Mouse (Mus musculus) cerebellum, adult 2 months (tissue): ENCODE data around the gene Trip4. TPM values are rescaled to one million over a fixed set of nuclear protein-coding genes. Genes with fewer than 3 reads are reported as not detected.

Source experiments
- DNase-seq, 2 experiments: peaks; one replicate each; pipeline ENCODE4 v3.0.0; 2021
- H3K27ac ChIP-seq: fragments of 200-500 bp; 2 replicates; pipeline ENCODE4 v1.5.1; 2012; ENCODE audit warnings: low read length, control low read depth, inconsistent platforms; ENCODE audit not compliant: insufficient read depth
- H3K27me3 ChIP-seq: fragments of 200-500 bp; 2 replicates; pipeline ENCODE4 v1.6.1; 2012; ENCODE audit warnings: inconsistent platforms, mild to moderate bottlenecking, low read length, moderate library complexity; ENCODE audit not compliant: control insufficient read depth, insufficient read depth
- H3K4me1 ChIP-seq: fragments of 200-500 bp; 2 replicates; pipeline ENCODE4 v1.6.1; 2011; ENCODE audit warnings: low read length; ENCODE audit not compliant: control insufficient read depth, insufficient read depth
- H3K4me3 ChIP-seq: fragments of 200-500 bp; replicated peaks from 2 replicates; pipeline ENCODE3; 2011; ENCODE audit warnings: mild to moderate bottlenecking, low read depth, low read length, control low read depth; ENCODE audit not compliant: insufficient read depth
- CTCF ChIP-seq: fragments of 200-500 bp; IDR thresholded peaks from 2 replicates; pipeline ENCODE4 v1.5.1; 2011; ENCODE audit warnings: low read depth, mild to moderate bottlenecking, control low read depth, low read length, moderate library complexity, borderline replicate concordance; ENCODE audit not compliant: insufficient read depth
- POLR2A ChIP-seq: fragments of 200-500 bp; IDR thresholded peaks from 2 replicates; pipeline ENCODE4 v1.6.1; 2011; ENCODE audit warnings: low read length, control low read depth, borderline replicate concordance; ENCODE audit not compliant: insufficient read depth
- WGBS: fragments of 180-500 bp; shearing (Covaris S2); methylation state at CpG from one replicate; pipeline ENCODE4 v1.1.7; 2018; 5-methylcytosine and 5-hydroxymethylcytosine counted together
- polyA plus RNA-seq: library from polyadenylated mRNA; depleted of rRNA; stranded (reverse); fragments of >200 nt; gene quantifications from 2 replicates; pipeline ENCODE4 v1.2.3, GENCODE M21; 2012

The Trip4 gene
- polyA plus RNA-seq, 1 experiment = 20.4 TPM

DNA sequence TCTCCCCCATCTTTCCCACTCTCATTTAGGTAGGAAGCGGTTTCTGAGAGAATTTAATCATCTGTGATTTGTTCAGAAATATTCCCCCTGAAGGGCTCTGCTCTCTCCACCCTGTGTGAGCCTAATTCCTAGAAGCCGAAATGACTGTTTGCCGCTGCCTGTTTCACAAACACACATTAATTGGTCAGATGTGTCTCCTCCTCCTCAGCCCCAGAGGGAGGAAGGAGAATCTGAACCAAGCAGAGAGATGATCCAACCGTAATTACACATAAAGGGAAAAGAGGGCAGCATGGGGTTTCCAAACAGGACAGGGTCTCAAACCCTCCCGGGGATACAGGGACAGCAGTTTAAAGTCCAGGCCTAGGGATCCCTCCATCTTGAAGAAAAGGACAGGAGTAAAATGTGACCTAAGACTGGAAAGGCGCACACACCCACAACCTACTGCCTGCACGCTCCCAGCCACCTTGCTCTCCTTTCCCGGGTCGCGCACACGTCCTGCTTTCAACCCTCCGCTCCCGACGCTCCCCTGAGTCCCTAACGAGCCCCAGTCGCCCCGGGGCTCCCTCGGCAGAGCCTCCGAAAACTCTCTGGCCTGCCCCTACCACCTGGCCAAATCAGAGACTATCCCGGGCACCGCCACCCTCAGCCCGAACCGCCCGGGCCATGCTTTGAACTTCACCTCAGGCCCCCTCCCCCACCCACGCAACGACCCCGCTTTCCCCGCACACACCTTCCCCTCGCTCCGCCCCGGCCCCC is 81.8 kb downstream of the Trip4 start:
- Histone ChIP-seq H3K4me1 (peaks cover 10% of the 10 kb centered on the region), H3K27ac (peak overlapping the region; percentile 16), H3K4me3 (peak overlapping the region; percentile 66), H3K27me3 (no peaks in the 10 kb centered on the region)
- TF ChIP-seq CTCF (no peak), POLR2A (no peak)
- 1% methylated on average over 31 of the region's 31 CpGs for WGBS
- peak; percentile 61 to 67 for DNase-seq

DNA sequence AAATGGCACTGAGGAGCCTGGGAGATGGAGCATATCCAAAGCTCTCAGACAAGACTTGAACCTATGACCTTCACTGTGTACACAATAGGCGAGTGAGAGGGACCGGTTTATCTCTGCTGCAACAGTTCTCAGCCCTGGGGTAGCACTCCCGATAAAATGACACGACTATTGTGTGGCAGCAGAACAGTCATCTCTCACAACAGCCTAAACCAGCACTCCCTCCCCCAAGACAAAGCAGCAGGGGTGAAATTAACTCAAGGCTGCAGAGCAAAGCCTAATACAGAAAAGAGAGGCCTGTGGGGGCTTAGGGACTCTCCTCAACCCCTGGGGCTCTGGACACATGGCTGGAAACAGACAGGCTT is 82.4 kb downstream of the Trip4 start:
- Histone ChIP-seq H3K27me3 (no peaks in the 10 kb centered on the region), H3K27ac (peak overlapping the region; percentile 16), H3K4me1 (peaks cover 12% of the 10 kb centered on the region), H3K4me3 (peak overlapping the region; percentile 66)
- DNase-seq = peak in 1 of 2 experiments; percentile 32
- TF ChIP-seq CTCF (no peak), POLR2A (no peak)
- WGBS = 3% methylated on average over 4 of the region's 4 CpGs

DNA sequence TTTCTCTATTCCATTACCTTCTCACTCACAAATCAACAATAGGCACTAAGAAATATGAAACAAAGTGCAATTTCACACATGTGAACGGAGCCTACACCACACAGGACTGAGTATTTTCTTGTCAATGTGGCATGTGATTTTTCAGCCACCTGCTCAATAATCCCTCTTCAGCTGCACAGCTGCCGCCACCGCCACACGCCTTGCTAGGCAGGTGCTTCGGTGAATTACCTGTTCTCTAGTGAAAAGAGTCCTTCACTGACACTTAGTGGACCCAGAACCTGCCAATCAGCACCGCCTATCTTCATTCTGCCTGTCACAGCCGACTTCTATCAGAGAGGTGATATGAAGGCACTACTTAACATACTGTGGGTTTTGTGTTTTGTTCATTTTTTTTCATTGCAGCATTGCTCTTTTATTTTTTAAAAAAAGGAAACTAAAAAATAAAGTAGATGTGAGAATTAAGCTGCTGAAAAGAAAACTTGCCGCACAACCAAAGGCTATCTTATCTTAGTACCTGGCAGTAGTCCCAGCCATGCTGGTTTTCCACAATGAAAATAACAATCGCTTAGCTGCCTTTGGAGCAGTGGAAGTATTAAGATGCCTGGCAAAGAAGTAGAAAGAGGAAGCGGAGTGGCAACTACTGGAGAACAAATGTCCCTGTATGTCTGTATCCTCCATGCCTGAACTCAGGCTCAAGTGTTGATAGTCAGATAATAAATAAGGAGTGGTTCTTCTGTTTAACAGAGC is 84.7 kb downstream of the Trip4 start:
- 9% methylated on average over 10 of the region's 10 CpGs for WGBS
- Histone ChIP-seq H3K4me1 (peaks cover 12% of the 10 kb centered on the region), H3K4me3 (peak overlapping the region; percentile 14), H3K27me3 (no peaks in the 10 kb centered on the region), H3K27ac (no peak overlapping the region; the same call in 1 of the 2 replicates)
- TF ChIP-seq POLR2A (no peak), CTCF (no peak)
- peak; percentile 43 to 45 for DNase-seq

DNA sequence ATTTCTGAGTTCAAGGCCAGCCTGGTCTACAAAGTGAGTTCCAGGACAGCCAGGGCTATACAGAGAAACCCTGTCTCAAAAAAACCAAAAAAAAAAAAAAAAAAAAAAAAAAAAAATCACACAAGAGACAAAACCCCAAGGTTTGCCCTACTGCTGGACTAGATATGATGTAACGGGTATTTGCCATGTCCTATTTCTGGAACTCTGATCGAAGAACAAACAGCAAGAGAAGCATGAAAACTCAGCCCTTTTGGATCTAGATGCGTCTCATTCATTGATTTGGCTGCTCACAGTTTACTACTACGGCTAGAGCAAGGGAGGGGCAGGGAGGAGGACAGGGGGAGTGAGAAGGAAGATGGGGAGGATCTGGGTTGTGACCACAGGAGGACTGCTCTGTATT is 86.6 kb downstream of the Trip4 start:
- WGBS = 66% methylated on average over 4 of the region's 4 CpGs
- Histone ChIP-seq H3K4me1 (peaks cover 12% of the 10 kb centered on the region), H3K27ac (peak overlapping the region; percentile 30; the same call in 1 of the 2 replicates), H3K27me3 (no peaks in the 10 kb centered on the region), H3K4me3 (no peak overlapping the region)
- TF ChIP-seq POLR2A (no peak), CTCF (no peak)
- no peak for DNase-seq

DNA sequence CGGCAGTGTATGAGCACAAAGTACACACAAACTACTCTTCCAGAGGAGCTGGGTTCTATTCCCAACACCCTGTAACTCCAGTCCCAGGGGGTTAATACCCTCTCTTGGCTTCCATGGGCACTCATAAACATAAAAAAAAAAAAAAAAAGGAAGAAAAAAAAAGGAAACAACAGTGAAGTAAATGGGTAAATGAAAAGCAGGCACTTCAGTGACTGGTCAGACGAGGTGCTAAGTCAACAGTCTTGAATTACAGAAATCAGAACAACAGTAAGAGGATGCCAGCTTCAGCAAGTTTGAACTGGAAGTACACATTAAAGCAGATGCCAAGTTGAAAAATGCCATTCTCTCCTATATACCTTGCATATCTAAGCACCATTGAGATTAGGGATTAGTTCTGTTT is 88.3 kb downstream of the Trip4 start:
- Histone ChIP-seq H3K4me1 (peaks cover 12% of the 10 kb centered on the region), H3K27me3 (no peaks in the 10 kb centered on the region), H3K4me3 (no peak overlapping the region), H3K27ac (no peak overlapping the region)
- TF ChIP-seq POLR2A (no peak), CTCF (no peak)
- DNase-seq = no peak
- 84% methylated on average over 2 of the region's 2 CpGs for WGBS

DNA sequence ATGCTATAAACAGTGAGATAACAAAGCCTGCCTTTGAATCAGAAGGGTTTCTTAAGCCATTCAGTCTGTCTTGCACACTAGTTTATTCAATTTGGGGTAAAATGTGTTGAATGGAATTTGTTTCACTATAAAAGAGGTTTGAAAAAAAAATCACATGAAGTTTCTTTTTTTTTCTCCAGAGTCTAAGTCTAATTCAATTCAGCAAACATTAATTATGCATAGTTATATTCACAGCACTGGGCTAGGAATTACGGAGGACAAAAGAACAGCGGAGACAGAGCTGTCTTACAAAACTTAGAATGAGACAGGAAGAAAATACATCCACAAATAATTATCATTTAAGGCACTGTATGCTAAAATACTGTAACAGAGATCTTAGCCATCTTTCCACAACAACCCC is 90.2 kb downstream of the Trip4 start:
- TF ChIP-seq CTCF (no peak), POLR2A (no peak)

DNA sequence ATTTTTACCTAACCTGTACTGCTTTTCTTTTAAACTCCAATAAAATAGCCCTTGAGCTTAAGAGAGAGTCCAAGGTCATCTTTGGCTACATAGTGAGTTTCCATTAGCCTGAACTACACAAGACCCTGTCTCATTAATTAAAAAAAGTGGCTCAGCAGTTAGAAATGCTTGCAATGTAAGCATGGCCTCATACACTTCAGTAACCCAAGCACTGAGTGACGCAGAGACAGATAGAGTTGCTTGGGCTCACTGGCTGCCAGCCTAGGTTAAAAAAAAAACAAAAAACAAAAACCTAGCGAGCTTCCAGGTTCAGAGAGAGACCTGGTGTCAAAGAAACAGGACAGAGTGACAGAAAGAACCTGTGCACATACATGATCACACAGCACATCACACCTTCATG is 95.8 kb downstream of the Trip4 start:
- DNase-seq = no peak
- no peak overlapping the region for H3K4me3 ChIP-seq
- no peak overlapping the region for H3K27ac ChIP-seq
- H3K27me3 ChIP-seq = no peaks in the 10 kb centered on the region
- H3K4me1 ChIP-seq = peaks cover 4% of the 10 kb centered on the region; the same call in 1 of the 2 replicates
- 15% methylated on average over 2 of the region's 2 CpGs for WGBS
- TF ChIP-seq POLR2A (no peak), CTCF (no peak)

More for the DNA sequence above, 90.2 kb downstream of the Trip4 start:
- 86% methylated on average over 2 of the region's 2 CpGs for WGBS
- Histone ChIP-seq H3K27me3 (no peaks in the 10 kb centered on the region), H3K4me3 (no peak overlapping the region), H3K27ac (no peak overlapping the region), H3K4me1 (peaks cover 5% of the 10 kb centered on the region; the same call in 1 of the 2 replicates)
- DNase-seq = no peak

DNA sequence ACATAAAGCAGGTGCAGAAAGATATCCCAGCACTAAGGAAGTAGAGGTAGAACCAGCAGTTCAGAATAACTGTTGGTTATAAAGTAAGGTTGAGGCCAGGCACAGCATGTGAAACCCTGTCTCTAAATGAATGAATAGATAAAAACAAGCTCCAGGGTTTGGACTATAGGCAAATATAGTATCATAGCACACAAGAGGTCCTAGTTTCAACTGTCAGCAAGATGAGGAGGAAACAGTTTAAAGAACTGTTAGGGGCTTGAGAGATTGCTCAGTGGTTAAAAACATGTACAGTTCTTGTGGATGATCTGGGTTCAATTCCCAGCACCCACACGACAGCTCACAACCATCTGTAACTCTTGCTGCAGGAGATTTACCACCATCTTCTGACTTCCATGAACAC is 96.8 kb downstream of the Trip4 start:
- H3K27ac ChIP-seq = no peak overlapping the region
- H3K4me1 ChIP-seq = peaks cover 7% of the 10 kb centered on the region; the same call in 1 of the 2 replicates
- no peak for DNase-seq
- WGBS = 85% methylated on average over 1 of the region's 1 CpGs
- H3K27me3 ChIP-seq = no peaks in the 10 kb centered on the region
- no peak for TF ChIP-seq POLR2A
- TF ChIP-seq CTCF = no peak
- no peak overlapping the region for H3K4me3 ChIP-seq
